Mouse (Mus musculus): ENCODE data around the gene Lyrm7.

DNA sequence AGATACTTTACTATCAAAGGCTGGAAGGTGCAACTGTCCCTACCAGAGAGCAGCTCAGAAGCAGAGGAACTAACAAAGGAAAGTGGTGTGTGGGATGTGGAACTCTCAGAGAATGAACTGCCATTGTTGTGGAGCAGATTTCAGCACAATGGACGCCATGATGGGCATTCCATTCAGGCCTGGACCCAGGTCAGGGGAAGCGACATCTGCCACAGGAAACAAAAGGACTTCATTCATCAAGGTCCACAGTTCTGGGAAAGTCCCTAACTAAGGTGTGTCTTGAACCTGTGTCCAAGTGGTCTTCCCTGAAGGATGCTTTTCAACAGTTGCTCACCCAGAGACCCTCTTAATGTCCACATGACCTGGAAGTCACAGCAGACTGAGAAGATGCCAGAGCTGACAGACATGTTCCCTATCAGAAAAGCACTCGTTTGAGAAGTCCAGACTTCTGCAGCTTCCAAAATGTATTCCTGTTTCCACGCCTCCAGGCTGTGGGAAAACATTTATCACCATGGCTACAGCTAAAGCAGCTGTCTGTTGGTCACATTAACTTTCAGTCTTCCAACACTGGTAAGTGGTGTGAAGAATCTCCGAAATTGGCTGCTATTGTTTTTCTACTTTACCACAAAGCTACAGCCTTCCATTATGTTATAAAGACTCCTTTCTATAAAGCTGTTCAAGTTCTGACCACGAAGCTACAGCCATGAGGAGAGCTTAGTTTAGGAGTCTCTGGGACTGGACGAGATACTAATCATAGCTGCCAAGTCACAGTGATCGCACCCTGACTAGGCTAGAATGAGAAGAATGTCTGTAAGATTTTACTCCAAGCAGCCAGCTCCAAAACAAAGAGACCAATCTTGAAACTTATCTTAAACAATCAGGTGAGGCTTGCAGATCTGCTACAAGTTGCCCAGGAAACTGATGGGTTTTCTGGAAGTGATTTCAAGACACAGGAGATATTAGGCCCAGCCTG, 15.0 kb downstream of the Lyrm7 start:
- TF ChIP-seq CTCF (IDR thresholded peaks at IDR 0.05; ENCODE audit: extremely low read depth, insufficient read length, insufficient replicate concordance, low read depth, low read length) (no peak), POLR2A (IDR thresholded peaks at IDR 0.05; ENCODE audit: low read depth, low read length) (no peak)
